Mouse (Mus musculus) urinary bladder, postnatal 10 days (tissue): Measurements from ENCODE around the gene Caskin1.
"Not testable (repeated sequence)": the region's sequence is repeated elsewhere in the genome, so short reads cannot be mapped to it uniquely, and the experiment has no call there.

Experiments
- DNase-seq: peaks from one replicate; pipeline ENCODE4 v3.0.0; 2022; ENCODE audit warnings: low spot score

Caskin1 gene

DNA sequence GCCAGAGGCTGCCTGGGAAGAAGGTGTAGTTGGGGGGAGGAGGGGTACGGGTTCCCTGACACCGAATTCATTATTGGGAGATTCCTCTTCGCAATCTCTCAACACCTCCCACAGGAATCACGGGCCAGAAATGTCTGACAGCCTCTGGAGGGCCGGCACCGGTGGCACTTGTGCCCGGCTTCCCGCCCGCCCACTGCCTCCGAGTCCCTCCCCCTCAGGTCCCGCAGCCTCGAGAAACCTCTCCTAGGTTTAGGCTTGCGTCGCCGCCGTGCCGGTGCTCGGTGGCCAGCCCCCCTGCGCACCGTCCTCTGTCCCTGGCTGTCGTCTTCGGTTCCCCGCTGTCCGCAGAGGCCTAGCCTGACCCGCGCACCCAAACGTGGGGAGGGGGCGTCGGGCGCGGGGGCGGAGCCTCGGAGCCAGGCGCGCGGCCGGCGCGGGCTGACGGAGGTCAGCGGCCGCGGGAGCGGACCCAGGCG lies at the start of gene Caskin1:
Gene Caskin1 (plus strand): TSS at position 416 of the 476 bp plus-strand sequence.
- DNase-seq: no peak

DNA sequence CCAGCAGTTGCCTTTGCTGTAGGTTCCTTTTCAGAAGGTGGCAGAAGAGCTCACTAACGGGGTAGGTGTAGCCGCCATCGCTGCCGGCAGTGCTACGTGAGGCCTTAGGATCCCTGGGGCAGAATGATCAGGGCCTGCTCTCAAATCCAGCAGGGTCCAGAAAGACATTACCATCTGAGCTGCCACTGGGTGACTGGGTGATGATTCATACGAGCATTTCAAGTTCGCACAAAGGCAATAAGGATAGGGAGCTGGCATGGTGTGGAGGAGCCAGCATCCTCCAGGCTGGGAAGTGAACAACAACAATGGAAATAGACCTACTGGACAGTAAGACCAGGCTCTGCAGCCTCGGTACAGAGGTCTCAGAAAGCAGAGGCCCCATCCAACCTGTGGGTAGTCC lies 48.0 kb upstream of the Caskin1 start:
- no peak for DNase-seq

DNA sequence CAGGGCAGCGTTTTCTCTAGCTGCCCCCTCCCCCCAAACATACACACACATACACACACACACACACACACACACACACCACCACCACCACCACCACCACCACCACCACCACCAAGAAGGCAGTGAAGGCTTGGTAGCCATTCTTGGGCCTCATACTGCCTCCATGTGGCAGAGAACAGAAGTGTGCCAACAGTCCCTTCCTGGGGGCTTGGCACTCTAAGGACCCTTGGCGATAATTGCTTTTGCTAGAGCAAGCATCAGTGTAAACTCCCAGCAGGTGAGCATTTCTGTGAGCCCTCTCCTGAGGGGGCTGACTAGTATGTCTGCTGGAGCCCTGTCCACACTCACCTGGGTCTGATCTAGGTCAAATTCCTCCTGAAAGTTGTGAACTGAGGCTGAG lies 47.3 kb upstream of the Caskin1 start:
- no peak for DNase-seq

DNA sequence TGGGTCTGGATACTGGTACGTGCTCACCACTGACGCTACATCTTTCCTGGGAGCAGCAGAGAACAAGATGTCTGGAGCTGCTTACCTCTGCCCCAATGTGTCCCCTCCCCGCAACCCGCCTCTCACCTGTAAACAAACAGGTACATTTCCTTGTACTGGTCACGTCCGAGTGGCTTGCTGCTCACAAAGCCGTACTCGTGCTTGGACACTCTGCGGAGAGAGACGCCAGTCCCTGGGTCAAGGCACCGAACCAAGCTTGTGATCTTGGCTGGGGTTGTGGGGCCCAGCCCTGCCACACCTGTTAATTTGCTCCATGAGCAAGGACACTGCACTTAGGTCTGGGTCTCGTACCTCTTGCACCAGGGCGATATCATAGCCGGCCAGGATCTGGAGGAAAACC lies 46.3 kb upstream of the Caskin1 start:
- no peak for DNase-seq

DNA sequence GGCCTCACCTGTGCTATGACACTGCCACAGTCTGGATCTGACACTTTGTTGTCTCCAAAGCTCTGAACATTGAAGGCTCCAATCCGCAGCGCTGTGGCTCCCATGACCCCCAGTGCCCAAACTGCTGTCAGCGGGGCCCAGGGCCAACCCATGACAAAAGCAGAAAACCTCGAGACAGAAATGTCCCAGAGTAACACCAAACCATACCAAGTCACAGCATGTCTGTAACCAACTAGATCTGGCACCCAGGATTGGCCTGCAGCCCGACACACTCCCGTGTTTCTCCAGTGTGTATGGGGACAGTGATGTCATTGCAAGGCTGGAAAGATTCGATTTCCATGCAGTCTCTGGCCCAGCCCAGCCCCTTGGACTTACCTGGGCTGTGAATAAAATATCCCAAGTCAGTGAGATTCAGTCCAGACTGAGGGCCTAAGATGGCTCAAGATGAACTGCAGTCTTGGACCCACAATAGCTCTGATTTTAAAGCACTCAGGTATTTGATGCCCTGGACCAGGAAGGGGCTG lies 45.7 kb upstream of the Caskin1 start, which contains the start of gene Dnase1l2:
Gene Dnase1l2 (minus strand): TSS at position 474 of the 524 bp plus-strand sequence.
- DNase-seq: no peak

DNA sequence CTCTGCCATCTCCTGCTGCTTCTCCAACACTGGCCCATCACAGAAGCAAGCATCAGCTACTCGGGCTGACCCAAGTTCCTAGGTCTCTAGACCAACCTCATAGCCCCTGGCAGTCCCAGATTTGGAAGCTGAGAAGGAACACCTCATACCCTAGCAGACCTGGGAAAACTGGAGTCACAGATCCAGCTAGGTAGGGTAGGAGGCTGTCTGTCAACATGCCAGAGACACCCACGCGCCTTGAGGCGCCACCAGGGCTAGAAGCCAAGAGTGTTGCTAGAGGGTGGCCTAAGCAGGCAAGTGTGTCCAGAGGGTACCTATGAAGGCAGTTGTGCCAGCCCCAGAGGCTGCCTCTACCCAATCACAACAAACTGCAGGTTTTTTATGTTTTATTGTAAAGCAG lies 45.0 kb upstream of the Caskin1 start:
- no peak for DNase-seq

DNA sequence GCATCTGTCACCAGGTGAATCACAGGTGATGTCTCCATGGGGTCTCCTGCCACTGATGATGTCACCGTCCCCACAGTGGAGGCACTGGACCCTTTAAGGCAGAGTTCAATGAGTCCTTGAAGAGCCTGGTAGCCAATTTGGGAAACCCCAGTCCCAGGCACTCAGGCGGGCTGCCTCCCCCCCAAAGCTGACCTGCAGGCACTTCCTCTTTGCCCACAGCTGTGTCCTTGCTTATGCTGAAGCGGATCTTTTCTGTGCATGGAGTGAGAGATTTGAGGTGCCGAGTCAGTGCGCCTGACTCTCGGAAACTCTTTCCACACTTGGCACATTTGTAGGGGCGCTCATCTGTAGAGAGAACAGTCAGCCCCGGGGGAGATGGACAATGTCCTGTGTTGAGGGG lies 41.8 kb upstream of the Caskin1 start:
- no peak for DNase-seq

DNA sequence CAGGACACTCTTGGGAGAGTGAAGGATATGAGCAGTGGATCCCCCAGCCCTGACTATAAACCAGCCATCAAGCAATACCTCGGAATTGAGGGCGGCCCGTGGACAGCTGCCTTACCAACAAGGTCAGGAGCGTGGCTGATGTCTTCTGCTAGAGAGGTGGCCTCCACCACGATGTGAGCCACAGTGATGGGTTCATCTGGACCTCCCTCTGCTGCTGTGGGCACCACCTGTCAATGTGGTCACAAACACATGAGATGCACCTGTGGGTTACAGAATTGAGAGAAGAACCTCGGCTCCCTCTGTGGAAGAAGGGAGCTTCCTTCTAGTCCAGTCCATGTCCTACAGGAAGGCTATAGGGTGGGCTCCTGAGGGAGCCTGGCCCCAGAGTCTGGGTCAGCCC lies 38.9 kb upstream of the Caskin1 start:
- no peak for DNase-seq

DNA sequence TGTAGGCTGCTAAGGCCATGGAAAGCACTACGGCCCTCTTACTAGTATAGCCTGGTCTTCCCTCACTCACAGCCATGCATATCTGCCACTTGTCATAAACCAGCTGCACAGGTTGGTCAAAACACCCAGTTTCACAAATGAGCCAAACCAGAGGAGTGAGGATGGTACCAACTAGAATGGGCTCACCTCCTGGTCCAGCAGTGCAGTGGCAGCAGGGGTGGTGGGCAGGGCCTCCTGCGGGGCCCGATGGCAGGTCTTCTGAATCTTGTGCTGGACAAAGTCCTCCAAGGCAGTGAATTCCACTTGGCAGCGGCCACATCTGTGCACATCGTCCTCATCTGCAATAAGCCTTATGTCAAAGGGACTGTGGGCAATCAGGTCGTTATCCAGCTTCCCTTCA lies 37.2 kb upstream of the Caskin1 start:
- DNase-seq: no peak

DNA sequence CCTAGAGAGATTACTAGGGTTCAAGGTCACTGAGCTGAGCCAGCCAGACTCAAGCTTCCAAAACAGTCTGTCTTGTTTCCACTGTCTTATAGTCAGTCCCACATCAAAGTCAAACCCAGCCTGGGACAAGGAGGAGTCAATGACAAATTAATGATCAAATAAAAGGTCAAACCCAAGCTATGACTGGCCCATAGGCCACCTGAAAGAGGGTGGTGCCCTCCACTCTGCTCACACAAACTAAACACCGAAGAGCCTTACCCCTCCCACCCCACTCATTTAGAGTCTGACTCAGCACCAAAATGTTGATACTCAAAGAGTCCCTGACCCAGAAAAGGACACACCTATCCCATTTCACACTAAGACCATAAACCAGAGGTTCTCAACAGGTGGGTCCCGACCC lies 35.0 kb upstream of the Caskin1 start:
- DNase-seq: no peak

DNA sequence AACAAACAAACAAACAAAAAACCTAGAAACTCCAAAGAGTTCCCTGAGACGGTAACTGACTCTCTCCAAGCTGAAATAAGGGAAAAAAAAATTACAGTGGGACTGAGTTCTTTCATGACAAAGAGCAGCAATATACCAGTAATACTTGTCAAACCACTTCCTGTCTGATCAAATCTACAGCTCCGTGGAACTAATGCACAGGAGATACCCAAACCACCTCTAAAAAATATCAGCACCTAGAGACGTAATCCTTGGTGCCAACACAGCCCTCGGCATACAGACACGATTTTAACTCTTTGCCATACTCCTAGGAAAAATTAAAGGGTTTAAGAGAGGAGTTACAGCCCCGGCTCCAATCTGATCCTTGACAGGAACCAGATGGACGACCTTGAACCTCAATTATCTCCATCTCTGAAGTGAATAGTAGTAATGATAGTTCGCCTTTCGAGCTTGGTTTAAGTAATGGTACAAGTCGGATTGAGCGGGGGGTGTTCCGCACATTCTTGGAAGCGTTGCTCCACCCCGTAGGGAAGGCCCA lies 34.1 kb upstream of the Caskin1 start:
- DNase-seq: no peak

DNA sequence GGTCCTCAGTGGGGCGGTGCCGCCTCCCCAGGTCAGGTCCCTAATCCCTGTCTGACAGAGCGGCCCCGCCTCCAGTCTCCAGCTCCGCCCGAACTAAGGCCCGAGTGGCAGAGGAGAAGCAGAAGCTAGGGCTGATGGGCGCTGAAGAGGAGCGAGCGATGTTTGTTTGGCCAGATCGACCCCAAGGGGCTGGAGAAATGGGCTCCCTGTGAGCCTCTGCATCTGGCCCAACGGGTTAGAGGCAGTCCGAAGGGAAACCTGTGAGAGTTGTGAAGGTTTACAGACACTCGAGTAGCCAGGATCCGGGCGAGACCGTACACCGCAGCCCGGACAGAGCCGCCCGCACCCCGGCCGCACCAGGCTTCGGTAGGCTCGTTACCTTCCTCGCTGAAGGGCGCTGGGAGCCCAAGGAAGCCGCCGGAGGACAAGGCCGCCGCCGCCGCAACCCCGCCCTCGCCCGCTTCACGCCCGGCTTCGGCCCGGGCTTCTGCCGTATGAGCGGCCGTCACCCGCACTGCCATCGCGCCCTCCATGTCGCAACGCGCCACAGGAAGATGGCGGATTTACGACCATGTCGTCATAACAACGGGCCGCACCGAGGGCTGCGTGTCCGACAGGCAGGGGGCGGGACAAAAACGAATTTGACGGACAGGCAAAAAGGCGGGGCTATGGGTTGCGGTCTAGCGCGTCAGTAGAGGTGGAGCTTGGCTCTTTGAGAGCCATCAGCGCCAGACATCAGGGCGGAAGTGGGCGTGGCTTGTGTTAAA lies 33.5 kb upstream of the Caskin1 start:
- peak; percentile 98 for DNase-seq

DNA sequence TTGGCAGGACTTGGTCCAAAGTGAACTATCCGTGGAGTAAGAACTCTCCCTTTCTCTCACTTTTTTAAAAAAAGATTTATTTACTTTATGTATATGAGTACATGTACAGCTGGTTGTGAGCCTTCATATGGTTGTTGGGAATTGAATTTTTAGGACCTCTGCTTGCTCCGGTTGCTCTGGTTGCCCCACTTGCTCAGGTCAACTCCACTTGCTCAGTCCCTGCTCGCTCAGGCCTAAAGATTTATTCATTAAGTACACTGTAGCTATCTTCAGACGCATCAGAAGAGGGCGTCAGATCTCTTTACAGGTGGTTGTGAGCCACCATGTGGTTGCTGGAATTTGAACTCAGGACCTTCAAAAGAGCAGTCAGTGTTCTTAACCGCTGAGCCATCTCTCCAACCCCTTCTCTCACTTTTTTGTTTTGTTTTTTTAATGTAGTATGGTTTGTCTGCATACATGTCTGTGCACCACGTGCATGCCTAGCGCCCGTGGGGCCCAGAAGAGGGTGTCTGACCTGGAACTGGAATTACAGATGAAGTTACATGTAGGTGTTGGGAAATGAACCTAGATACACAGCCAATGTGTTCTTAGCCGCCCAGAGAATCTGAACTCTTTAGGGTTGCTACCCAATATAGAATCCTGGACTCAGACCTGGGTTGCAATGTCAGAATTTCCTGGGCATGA lies 32.7 kb upstream of the Caskin1 start:
- not testable (repeated sequence) for DNase-seq

DNA sequence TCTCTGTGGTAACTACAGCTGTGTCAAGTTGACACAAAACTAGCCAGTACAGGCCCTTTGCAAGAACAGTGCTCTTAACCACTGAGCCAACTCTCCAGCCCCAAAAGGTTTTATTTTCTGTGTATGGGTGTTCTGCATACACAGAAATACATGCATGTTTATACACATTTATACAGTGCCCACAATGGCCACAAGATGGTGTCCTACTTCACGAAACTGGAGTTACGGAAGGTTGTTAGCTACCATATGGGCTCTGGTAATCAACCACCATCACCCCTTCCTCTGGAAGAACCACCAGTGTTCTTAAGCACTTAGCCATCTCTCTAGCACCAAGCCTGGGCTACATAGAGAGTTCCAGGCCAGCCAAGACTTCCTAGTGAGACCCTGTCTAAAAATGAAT lies 26.8 kb upstream of the Caskin1 start:
- DNase-seq: no peak

DNA sequence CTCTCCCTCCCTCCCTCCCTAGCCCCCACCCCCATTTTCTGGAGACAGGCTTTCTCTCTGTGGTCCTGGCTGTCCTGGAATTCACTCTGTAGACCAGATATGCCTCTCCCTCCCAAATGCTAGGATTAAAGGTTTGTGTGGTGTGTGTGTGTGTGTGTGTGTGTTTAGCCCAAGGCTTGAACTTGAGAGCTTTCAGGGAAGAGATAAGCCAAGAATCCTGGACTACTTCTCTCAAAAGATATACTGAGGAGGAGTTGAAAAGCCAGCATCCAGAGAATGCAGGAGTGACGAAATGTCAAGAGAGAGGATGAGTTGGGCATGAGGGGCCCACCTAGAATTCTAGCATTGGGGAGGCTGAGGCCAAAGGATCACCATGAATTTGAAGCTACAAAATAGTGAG lies 25.5 kb upstream of the Caskin1 start:
- no peak for DNase-seq

DNA sequence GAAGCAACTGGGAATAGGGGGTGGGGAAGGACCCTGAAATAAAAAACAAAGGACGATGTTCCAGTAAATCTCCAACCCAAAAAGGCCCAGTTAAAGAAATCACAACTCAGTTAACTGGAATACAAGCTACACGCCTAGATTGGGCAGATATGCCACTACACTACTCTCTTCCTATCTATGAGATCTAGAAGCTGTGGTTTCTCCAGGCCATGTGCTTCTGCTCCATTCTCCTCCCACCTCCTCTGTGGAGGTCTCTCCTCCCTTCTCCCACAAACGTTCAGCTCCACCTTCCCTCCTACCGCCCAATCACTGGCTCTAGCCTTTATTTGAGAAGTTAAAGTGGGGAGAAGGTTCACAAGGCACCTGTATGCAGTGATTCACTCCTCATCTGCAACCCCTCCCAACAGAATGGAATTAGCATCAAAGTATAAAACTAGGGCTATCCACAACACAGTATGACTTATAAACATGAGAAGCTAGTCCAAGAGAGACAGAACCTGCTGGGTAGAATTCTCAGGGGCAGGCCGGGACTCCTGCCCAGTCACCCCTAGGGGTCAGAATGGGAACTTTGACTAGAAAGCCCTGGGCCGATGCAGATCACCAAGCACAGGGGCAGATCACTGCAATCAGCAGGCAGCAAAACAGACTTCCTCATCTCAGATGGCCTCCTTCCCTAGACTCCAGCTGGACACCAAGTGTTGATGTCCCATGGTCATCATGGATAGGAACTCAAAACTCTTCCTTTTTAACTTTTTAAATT lies 24.8 kb upstream of the Caskin1 start:
- DNase-seq: no peak

DNA sequence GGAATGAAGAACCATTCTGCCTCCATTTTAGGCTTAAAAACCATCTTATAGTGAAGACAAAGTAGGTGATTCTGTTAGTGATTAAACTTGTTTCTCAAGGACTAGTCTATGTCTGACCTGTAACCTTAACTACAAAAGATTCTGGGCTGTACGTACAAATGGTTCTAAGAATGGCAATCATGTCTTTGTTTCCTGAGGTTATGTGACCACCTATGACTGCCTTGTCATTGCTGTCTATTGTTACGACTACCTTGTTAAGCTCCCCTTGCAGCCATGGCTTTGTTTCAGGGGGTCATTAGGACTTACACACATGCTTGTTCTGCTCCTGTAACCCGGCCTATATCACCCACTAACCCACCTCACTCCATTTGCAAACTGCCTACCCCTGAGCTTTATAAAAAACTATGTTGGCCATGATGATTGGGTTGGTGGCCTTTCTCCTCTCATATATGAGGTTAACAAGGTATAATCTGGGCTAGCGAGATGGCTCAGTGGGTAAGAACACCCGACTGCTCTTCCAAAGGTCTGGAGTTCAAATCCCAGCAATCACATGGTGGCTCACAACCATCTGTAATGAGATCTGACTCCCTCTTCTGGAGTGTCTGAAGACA lies 19.7 kb upstream of the Caskin1 start:
- DNase-seq: no peak

DNA sequence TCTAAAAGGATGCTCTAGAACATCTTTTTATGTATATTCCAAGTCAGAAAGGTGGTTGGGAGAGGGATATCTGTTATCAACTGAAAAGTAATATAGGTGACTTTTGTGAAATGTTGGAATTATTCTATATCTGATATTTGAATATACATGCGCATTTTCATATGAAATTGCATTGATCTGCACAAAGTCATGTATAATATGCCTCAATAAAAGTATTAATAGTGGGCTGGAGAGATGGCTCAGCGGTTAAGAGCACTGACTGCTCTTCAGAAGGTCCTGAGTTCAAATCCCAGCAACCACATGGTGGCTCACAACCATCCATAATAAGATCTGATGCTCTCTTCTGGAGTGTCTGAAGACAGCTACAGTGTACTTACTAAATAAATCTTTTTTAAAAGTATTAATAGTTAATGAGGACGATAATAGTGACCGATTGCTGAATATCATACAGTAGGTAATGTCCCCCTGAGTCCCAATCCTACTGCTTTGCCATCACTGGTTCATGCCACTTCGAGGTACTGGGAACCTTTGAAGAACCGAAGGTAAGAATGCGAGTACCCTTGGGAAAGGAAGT lies 19.0 kb upstream of the Caskin1 start:
- DNase-seq: no peak

DNA sequence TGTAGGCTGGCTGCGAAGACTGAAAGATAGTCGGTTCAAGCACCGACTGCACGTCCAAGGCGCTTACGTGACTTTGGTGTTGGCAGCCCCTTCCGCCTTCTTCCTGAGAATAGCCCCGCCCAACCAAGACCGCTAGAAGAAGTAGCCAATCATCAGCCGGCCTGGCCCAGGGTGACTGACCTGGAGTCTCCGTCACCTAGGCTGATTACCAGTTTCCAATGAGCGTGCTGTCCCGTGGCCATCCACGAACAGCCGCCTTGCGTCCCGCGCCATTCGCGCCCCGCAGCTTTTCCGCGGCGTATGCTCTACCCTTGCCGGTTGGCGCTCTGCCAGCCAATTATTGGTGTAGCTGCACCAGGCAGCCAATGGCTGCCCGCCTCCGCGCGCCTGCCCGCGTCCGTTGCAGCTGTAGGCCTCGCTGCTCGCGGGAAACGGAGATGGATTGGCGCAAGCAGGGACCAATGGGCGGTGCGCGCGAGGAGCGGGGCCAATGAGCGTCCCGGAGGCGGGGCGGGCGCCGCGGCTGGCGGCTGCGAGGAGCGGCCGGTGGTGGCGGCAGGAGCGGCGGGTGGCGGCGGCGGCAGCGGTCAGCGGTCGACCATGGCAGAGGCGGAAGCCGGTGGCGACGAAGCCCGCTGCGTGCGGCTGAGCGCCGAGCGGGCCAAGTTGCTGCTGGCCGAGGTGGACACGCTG lies 18.3 kb upstream of the Caskin1 start, which contains the start of the genes E4f1 and Pgp:
Gene E4f1 (minus strand): TSS at position 404 of the 693 bp plus-strand sequence.
Gene Pgp (plus strand): TSS at position 483 of the 693 bp plus-strand sequence.
- peak; percentile 94 for DNase-seq

DNA sequence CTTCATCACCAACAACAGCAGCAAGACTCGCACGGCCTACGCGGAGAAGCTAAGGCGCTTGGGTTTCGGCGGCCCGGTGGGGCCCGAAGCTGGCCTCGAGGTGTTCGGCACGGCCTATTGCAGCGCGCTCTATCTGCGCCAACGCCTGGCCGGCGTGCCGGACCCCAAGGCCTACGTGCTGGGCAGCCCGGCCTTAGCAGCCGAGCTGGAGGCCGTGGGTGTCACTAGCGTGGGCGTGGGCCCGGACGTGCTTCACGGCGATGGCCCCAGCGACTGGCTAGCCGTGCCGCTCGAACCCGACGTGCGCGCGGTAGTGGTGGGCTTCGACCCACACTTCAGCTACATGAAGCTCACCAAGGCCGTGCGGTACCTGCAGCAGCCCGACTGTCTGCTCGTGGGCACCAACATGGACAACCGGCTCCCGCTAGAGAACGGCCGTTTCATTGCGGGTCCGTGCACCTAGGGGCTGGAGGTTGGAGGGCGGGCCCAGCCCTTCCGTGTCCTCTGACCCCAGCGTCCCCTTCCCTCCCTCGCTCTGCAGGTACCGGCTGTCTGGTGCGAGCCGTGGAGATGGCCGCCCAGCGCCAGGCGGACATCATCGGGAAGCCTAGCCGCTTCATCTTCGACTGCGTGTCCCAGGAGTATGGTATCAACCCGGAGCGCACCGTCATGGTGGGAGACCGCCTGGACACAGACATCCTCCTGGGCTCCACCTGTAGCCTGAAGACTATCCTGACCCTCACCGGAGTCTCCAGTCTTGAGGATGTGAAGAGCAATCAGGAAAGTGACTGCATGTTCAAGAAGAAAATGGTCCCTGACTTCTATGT lies 17.5 kb upstream of the Caskin1 start:
- DNase-seq: no peak
